Mouse (Mus musculus): ENCODE results near the gene Arih1. TPM values are rescaled to one million over a fixed set of nuclear protein-coding genes. Genes with fewer than 3 reads are reported as not detected.

Arih1 gene
- 18.3 and 24.5 TPM in 2 replicates for polyA plus RNA-seq (2014; fragmentation: Nextera tagmentation; extraction: Ambion mirVana)

DNA sequence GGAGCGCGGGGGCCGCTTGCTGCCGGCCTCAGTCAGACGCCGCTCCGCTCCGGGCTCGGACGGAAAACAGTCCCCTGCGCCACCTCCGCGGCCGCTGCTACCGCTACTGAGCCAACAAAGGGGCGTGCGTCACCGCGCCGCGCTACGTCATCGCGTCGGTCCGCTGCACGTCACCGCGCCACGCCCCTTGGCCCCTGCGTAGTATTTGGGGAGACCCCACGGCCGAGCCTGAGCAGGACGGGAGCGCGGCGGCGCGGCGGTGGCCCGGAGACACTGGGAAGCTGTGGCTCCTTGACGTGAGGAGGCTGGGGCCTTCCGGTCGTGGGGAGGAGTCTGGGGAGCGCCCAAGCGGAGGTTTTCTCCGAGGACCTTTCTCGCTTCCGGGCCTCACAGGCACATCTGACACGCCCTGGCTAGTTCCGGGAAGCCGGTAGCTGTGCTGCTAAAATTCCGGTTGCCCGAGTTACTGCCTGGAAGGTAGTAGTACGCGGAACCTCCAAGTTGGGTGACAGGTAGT lies at the start of gene Arih1:
Gene Arih1, minus strand, starts transcription at position 70 of the 517 bp plus-strand sequence.
- ATAC-seq (ENCODE audit: low FRiP score, low TSS enrichment) = peak; percentile 98
- Histone ChIP-seq H3K36me3 (ENCODE audit: control insufficient read depth, insufficient read depth, low read length) (no peaks in the 10 kb centered on the region), H3K9ac (ENCODE audit: low read depth, low read length) (peak within 1 kb of the TSS; percentile 94), H3K4me1 (ENCODE audit: control insufficient read depth, insufficient read depth, low read length) (0 out of 2 replicates have a peak, but pooled peaks cover 4% of the 10 kb centered on the region), H3K9me3 (ENCODE audit: control insufficient read depth, low read length) (no peaks in the 10 kb centered on the region), H3K4me3 (ENCODE audit: low read length) (peak within 1 kb of the TSS; percentile 98), H3K27me3 (ENCODE audit: control insufficient read depth, insufficient read depth, low read length) (no peaks in the 10 kb centered on the region), H3K4me2 (replicated peaks; ENCODE audit: low read depth, low read length) (peak within 1 kb of the TSS; percentile 91), H3K27ac (ENCODE audit: low read depth, low read length) (peak within 1 kb of the TSS; percentile 97)
- whole genome bisulfite sequencing = under 1% methylated on average over 50 of the region's 56 CpGs

DNA sequence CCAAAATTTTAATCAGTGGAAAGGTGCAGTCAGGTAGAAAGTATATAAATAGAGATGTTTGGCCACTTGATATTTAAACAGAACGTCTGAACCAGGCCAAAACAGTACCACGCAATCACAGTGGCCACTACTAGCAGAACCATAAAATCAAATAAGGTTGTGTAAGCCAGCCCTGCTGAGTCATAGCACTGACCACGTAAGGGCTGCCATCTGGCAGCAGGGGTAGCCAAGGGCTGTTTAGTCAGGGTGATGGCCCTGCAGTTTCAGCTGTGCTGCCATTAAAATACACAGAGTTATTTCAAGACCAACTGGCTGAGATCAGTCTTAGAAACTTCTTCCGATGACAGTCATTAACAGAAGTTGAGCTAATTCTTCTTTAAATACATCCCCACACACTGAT lies 47.5 kb upstream of the Arih1 start:
- Histone ChIP-seq H3K27ac (ENCODE audit: low read depth, low read length) (no peak overlapping the region), H3K36me3 (ENCODE audit: control insufficient read depth, insufficient read depth, low read length) (no peaks in the 10 kb centered on the region), H3K9me3 (ENCODE audit: control insufficient read depth, low read length) (no peaks in the 10 kb centered on the region), H3K9ac (ENCODE audit: low read depth, low read length) (no peak overlapping the region), H3K4me3 (ENCODE audit: low read length) (no peak overlapping the region), H3K4me2 (replicated peaks; ENCODE audit: low read depth, low read length) (no peak overlapping the region), H3K27me3 (ENCODE audit: control insufficient read depth, insufficient read depth, low read length) (no peaks in the 10 kb centered on the region), H3K4me1 (ENCODE audit: control insufficient read depth, insufficient read depth, low read length) (no peaks in the 10 kb centered on the region)
- ATAC-seq (ENCODE audit: low FRiP score, low TSS enrichment) = no peak
- 67% methylated on average over 4 of the region's 4 CpGs for WGBS

DNA sequence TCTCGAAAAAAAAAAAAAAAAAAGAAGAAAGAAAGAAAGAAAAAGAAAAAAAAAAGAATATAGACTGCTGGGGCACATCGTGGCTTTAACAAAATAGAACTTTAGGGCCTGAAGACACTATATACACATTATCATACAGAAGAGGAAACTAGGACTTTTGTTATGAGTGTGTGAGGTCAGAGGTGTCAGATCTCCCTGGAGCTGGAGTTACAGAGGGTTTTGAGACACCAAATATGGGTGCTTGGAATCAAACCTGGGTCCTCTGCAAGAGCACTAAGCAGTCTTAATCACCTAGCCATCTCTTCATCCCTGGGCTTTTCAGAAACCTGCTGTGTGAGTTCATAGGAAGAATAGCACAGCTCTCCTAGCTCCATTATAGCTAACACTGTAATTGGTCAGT lies 47.0 kb upstream of the Arih1 start:
- H3K9me3 ChIP-seq (ENCODE audit: control insufficient read depth, low read length) = no peaks in the 10 kb centered on the region
- WGBS = 85% methylated on average over 2 of the region's 2 CpGs
- H3K27me3 ChIP-seq (ENCODE audit: control insufficient read depth, insufficient read depth, low read length) = no peaks in the 10 kb centered on the region
- ATAC-seq (ENCODE audit: low FRiP score, low TSS enrichment) = no peak
- H3K27ac ChIP-seq (ENCODE audit: low read depth, low read length) = no peak overlapping the region
- no peak overlapping the region for H3K9ac ChIP-seq (ENCODE audit: low read depth, low read length)
- no peaks in the 10 kb centered on the region for H3K36me3 ChIP-seq (ENCODE audit: control insufficient read depth, insufficient read depth, low read length)
- no peak overlapping the region for H3K4me3 ChIP-seq (ENCODE audit: low read length)
- H3K4me1 ChIP-seq (ENCODE audit: control insufficient read depth, insufficient read depth, low read length) = no peaks in the 10 kb centered on the region
- no peak overlapping the region for H3K4me2 ChIP-seq (replicated peaks; ENCODE audit: low read depth, low read length)

DNA sequence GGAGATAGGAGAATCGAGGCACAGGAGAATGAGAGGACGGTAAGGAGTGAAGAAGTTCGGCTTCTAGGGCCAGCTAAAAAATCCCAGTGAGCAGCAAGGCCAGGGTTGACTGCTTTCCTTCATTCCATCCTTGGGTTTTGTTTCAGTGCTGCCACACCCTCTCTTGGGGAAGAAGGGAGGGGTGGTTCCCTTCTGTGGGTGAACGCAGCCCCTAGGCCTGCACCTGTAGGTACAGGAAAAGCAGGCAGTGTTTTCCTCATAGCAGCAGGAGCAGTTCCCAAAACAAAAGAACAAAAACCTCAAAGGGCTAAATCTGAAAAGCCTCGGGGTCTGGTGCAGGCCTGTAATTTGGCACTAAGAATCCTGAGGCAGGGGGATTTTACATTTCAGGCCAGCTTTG lies 45.2 kb upstream of the Arih1 start:
- H3K9ac ChIP-seq (ENCODE audit: low read depth, low read length) = no peak overlapping the region
- no peaks in the 10 kb centered on the region for H3K4me1 ChIP-seq (ENCODE audit: control insufficient read depth, insufficient read depth, low read length)
- WGBS = 38% methylated on average over 5 of the region's 5 CpGs
- H3K36me3 ChIP-seq (ENCODE audit: control insufficient read depth, insufficient read depth, low read length) = no peaks in the 10 kb centered on the region
- H3K4me3 ChIP-seq (ENCODE audit: low read length) = no peak overlapping the region
- no peak overlapping the region for H3K4me2 ChIP-seq (replicated peaks; ENCODE audit: low read depth, low read length)
- H3K27ac ChIP-seq (ENCODE audit: low read depth, low read length) = no peak overlapping the region
- no peaks in the 10 kb centered on the region for H3K9me3 ChIP-seq (ENCODE audit: control insufficient read depth, low read length)
- no peaks in the 10 kb centered on the region for H3K27me3 ChIP-seq (ENCODE audit: control insufficient read depth, insufficient read depth, low read length)
- ATAC-seq (ENCODE audit: low FRiP score, low TSS enrichment) = no peak

DNA sequence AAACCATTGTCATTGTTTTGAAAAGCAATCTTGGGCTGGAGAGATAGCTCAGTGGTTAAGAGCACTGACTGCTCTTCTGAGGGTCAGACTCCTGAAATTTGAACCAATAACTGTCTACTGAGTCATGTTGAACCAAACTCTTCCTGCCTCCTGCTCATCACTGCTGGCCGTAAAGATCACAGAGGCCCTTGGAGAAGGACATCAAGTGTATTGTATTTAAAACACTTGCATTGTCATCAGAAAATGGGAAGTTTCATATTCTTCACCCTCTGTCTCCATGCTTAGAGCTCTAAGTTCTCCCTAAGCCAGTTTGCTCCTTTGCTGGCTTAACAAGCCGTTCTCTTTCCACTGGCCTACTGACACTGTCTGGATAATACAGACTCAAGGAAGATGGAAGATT lies 41.9 kb upstream of the Arih1 start:
- Histone ChIP-seq H3K4me2 (replicated peaks; ENCODE audit: low read depth, low read length) (no peak overlapping the region), H3K4me3 (ENCODE audit: low read length) (no peak overlapping the region), H3K9ac (ENCODE audit: low read depth, low read length) (no peak overlapping the region), H3K4me1 (ENCODE audit: control insufficient read depth, insufficient read depth, low read length) (no peaks in the 10 kb centered on the region), H3K36me3 (ENCODE audit: control insufficient read depth, insufficient read depth, low read length) (no peaks in the 10 kb centered on the region), H3K27ac (ENCODE audit: low read depth, low read length) (no peak overlapping the region), H3K27me3 (ENCODE audit: control insufficient read depth, insufficient read depth, low read length) (no peaks in the 10 kb centered on the region), H3K9me3 (ENCODE audit: control insufficient read depth, low read length) (no peaks in the 10 kb centered on the region)
- WGBS = 84% methylated on average over 2 of the region's 2 CpGs
- no peak for ATAC-seq (ENCODE audit: low FRiP score, low TSS enrichment)

DNA sequence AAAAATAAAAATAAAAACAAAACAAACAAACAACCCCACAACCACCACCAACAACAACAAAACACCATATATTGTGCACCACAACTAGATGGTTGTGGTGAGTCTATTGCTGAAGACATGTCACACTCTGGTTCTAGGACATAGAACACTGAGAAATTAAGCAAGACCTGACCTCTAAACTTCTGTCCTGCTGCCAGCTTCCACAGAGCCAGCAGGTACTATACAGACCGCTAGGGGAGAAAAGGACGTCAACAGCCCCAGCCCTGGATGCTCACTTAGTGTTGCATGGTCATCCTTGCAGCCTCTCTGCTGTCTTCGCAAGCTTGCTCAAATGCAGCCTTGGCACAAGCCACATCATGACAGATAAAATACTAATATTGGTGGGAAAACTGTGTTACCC lies 41.2 kb upstream of the Arih1 start:
- WGBS = 90% methylated on average over 3 of the region's 3 CpGs
- Histone ChIP-seq H3K4me1 (ENCODE audit: control insufficient read depth, insufficient read depth, low read length) (no peaks in the 10 kb centered on the region), H3K9me3 (ENCODE audit: control insufficient read depth, low read length) (no peaks in the 10 kb centered on the region), H3K27me3 (ENCODE audit: control insufficient read depth, insufficient read depth, low read length) (no peaks in the 10 kb centered on the region), H3K4me2 (replicated peaks; ENCODE audit: low read depth, low read length) (no peak overlapping the region), H3K36me3 (ENCODE audit: control insufficient read depth, insufficient read depth, low read length) (no peaks in the 10 kb centered on the region), H3K9ac (ENCODE audit: low read depth, low read length) (no peak overlapping the region), H3K4me3 (ENCODE audit: low read length) (no peak overlapping the region), H3K27ac (ENCODE audit: low read depth, low read length) (no peak overlapping the region)
- ATAC-seq (ENCODE audit: low FRiP score, low TSS enrichment) = no peak

DNA sequence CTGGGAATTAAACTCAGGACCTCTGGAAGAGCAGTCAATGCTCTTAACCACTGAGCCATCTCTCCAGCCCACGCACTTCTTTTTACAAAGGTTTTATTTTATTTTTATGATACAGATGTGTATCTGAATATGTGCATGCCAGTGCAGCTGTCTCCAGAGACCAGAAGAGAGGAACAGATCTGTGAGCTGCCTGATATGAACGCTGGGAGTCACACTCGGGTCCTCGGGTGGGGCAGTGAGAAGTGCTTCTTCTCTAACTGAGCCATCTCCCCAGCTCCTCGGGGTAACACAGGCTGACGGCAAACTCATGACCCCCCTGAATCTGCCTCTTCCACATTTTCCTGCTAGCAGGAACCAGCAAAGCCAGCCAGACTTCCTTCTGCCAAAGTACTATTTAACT lies 40.3 kb upstream of the Arih1 start:
- H3K4me3 ChIP-seq (ENCODE audit: low read length) = no peak overlapping the region
- no peaks in the 10 kb centered on the region for H3K9me3 ChIP-seq (ENCODE audit: control insufficient read depth, low read length)
- no peaks in the 10 kb centered on the region for H3K36me3 ChIP-seq (ENCODE audit: control insufficient read depth, insufficient read depth, low read length)
- ATAC-seq (ENCODE audit: low FRiP score, low TSS enrichment) = no peak
- no peak overlapping the region for H3K27ac ChIP-seq (ENCODE audit: low read depth, low read length)
- WGBS = 80% methylated on average over 6 of the region's 6 CpGs
- no peak overlapping the region for H3K9ac ChIP-seq (ENCODE audit: low read depth, low read length)
- no peak overlapping the region for H3K4me2 ChIP-seq (replicated peaks; ENCODE audit: low read depth, low read length)
- no peaks in the 10 kb centered on the region for H3K27me3 ChIP-seq (ENCODE audit: control insufficient read depth, insufficient read depth, low read length)
- H3K4me1 ChIP-seq (ENCODE audit: control insufficient read depth, insufficient read depth, low read length) = no peaks in the 10 kb centered on the region

DNA sequence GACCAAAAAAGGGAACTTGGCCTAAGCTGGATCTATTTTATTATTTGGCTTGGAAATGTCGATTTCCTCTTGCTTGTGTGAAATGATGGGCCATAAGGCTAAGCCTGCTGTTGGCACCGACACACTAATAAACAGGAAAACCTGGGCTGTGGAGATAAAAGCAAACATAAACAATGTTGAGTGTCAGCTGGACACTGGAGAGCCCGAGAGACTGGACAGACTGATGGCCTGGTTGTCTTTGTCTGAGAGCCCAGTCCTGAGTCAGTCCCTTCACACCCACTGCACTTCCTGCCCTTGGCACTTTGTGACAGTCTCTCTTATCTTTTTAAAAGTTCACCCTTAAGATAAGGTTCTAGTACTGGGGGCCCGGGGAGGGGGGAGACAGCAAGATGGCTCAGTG lies 36.5 kb upstream of the Arih1 start:
- Histone ChIP-seq H3K9ac (ENCODE audit: low read depth, low read length) (no peak overlapping the region), H3K4me3 (ENCODE audit: low read length) (no peak overlapping the region), H3K9me3 (ENCODE audit: control insufficient read depth, low read length) (no peaks in the 10 kb centered on the region), H3K36me3 (ENCODE audit: control insufficient read depth, insufficient read depth, low read length) (no peaks in the 10 kb centered on the region), H3K27ac (ENCODE audit: low read depth, low read length) (no peak overlapping the region), H3K4me1 (ENCODE audit: control insufficient read depth, insufficient read depth, low read length) (no peaks in the 10 kb centered on the region), H3K27me3 (ENCODE audit: control insufficient read depth, insufficient read depth, low read length) (no peaks in the 10 kb centered on the region), H3K4me2 (replicated peaks; ENCODE audit: low read depth, low read length) (no peak overlapping the region)
- 57% methylated on average over 4 of the region's 4 CpGs for WGBS
- no peak for ATAC-seq (ENCODE audit: low FRiP score, low TSS enrichment)

DNA sequence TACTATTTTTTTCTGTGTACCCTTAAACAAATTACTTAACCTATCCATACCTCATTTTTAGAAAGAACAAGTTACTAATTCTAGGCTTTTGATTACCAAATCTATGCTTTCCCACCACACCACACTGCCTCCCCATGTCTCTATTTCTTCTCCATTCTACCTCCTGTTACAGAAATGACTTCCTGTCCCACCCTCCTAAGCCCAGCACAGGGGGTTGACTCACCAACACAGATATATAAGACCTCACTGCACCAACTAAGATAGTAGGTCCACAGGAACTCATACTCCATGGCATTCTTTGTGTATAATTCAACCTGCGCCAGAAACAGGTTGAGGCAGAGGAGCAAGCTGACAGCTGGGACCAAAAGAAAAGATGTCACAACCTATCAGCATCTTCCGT lies 33.0 kb upstream of the Arih1 start:
- Histone ChIP-seq H3K27ac (ENCODE audit: low read depth, low read length) (no peak overlapping the region), H3K4me1 (ENCODE audit: control insufficient read depth, insufficient read depth, low read length) (no peaks in the 10 kb centered on the region), H3K4me3 (ENCODE audit: low read length) (no peak overlapping the region), H3K27me3 (ENCODE audit: control insufficient read depth, insufficient read depth, low read length) (no peaks in the 10 kb centered on the region), H3K9ac (ENCODE audit: low read depth, low read length) (no peak overlapping the region), H3K9me3 (ENCODE audit: control insufficient read depth, low read length) (no peaks in the 10 kb centered on the region), H3K4me2 (replicated peaks; ENCODE audit: low read depth, low read length) (no peak overlapping the region), H3K36me3 (ENCODE audit: control insufficient read depth, insufficient read depth, low read length) (no peaks in the 10 kb centered on the region)
- WGBS = 91% methylated on average over 2 of the region's 2 CpGs
- no peak for ATAC-seq (ENCODE audit: low FRiP score, low TSS enrichment)

Measured in kidney, embryonic 14.5 days (tissue).